Mouse (Mus musculus) kidney, postnatal 0 days (tissue): ENCODE data around the gene Ncaph2. TPM values are rescaled to one million over a fixed set of nuclear protein-coding genes. Genes with fewer than 3 reads are reported as not detected.
A peak's percentile ranks its signal among the peaks of the same experiment; 100 is the strongest.

Experiments used
- ATAC-seq: fragments of 200-750 bp; cut with Nextera tagmentation; replicated peaks from 2 replicates; pipeline ENCODE4 v1.8.0; 2017; ENCODE audit warnings: low read depth, moderate number of reproducible peaks, moderate TSS enrichment, moderate library complexity; ENCODE audit not compliant: low FRiP score
- DNase-seq: peaks from one replicate; pipeline ENCODE4 v3.0.0-alpha.2; 2016; ENCODE audit warnings: low spot score
- H3K27ac ChIP-seq: fragments of 300-500 bp; sonication (generic); 2 replicates; pipeline ENCODE4 v1.5.1; 2014; ENCODE audit warnings: mild to moderate bottlenecking
- H3K27me3 ChIP-seq: fragments of 300-500 bp; sonication (generic); 2 replicates; pipeline ENCODE4 v1.6.1; 2014; ENCODE audit warnings: low read length, mixed read lengths; ENCODE audit not compliant: insufficient read depth
- H3K36me3 ChIP-seq: fragments of 300-500 bp; sonication (generic); 2 replicates; pipeline ENCODE4 v1.6.1; 2014; ENCODE audit warnings: low read length, mixed read lengths; ENCODE audit not compliant: insufficient read depth
- H3K4me1 ChIP-seq: fragments of 300-500 bp; sonication (generic); replicated peaks from 2 replicates; pipeline ENCODE4 v1.6.1; 2014; ENCODE audit warnings: antibody characterized with exemption, low read length, mixed read lengths; ENCODE audit not compliant: insufficient read depth
- H3K4me2 ChIP-seq: fragments of 300-500 bp; sonication (generic); 2 replicates; pipeline ENCODE4 v1.6.1; 2014; ENCODE audit warnings: mild to moderate bottlenecking, low read length, moderate library complexity, mixed read lengths
- H3K4me3 ChIP-seq: fragments of 300-500 bp; sonication (generic); replicated peaks from 2 replicates; pipeline ENCODE4 v1.5.1; 2014; ENCODE audit warnings: low read depth, low read length
- H3K9ac ChIP-seq: fragments of 300-500 bp; sonication (generic); 2 replicates; pipeline ENCODE4 v1.6.1; 2014; ENCODE audit warnings: low read depth, low read length
- H3K9me3 ChIP-seq: fragments of 300-500 bp; sonication (generic); replicated peaks from 2 replicates; pipeline ENCODE4 v1.6.1; 2016; ENCODE audit warnings: low read length, inconsistent platforms, mixed read lengths
- CTCF ChIP-seq: IDR thresholded peaks from 2 replicates; pipeline ENCODE4 v1.5.1; 2016; ENCODE audit warnings: antibody characterized with exemption, low read depth, mild to moderate bottlenecking, moderate library complexity
- WGBS: fragments of 180-500 bp; shearing (Covaris S2); extraction: QIAGEN DNeasy Blood & Tissue Kit; methylation state at CpG from one replicate; pipeline ENCODE4 v1.1.7; 2014; 5-methylcytosine and 5-hydroxymethylcytosine counted together
- polyA plus RNA-seq: library from polyadenylated mRNA; unstranded; fragments of >200 nt; fragmentation: Nextera tagmentation; extraction: Ambion mirVana; gene quantifications from 2 replicates; pipeline ENCODE4 v1.2.1, GENCODE M21; 2015

The Ncaph2 gene
- polyA plus RNA-seq, 1 experiment from 2014 or later: 100 TPM

DNA sequence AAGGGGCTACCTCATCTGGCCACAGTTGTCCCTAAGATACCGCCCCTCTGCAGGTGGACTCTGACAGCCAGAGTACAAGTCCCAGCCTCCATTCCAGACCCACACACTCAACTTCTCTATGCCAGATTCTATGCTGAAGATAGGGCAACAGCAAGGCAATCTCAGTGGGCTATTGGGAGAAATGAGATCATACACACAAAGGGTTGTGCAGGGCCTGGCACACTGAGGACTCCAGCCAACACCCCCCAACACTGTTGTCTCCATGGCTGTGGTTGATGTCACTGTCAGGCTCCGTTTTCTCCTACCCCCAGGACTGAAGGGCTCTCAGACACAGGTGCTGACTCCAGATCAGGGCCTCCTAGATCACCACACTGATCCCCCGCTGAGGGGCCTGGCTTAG lies 41.4 kb upstream of the Ncaph2 start:
- H3K27me3 ChIP-seq: no peaks in the 10 kb centered on the region
- H3K9me3 ChIP-seq: no peaks in the 10 kb centered on the region
- DNase-seq (no peak), ATAC-seq (no peak)
- H3K27ac ChIP-seq: no peak overlapping the region
- 32% methylated on average over 3 of the region's 3 CpGs for WGBS
- no peak for TF ChIP-seq CTCF
- H3K4me3 ChIP-seq: peak overlapping the region; percentile 93
- peak overlapping the region; percentile 90 for H3K9ac ChIP-seq
- H3K4me1 ChIP-seq: peaks cover 8% of the 10 kb centered on the region
- H3K36me3 ChIP-seq: no peaks in the 10 kb centered on the region
- peak overlapping the region; percentile 87 for H3K4me2 ChIP-seq

DNA sequence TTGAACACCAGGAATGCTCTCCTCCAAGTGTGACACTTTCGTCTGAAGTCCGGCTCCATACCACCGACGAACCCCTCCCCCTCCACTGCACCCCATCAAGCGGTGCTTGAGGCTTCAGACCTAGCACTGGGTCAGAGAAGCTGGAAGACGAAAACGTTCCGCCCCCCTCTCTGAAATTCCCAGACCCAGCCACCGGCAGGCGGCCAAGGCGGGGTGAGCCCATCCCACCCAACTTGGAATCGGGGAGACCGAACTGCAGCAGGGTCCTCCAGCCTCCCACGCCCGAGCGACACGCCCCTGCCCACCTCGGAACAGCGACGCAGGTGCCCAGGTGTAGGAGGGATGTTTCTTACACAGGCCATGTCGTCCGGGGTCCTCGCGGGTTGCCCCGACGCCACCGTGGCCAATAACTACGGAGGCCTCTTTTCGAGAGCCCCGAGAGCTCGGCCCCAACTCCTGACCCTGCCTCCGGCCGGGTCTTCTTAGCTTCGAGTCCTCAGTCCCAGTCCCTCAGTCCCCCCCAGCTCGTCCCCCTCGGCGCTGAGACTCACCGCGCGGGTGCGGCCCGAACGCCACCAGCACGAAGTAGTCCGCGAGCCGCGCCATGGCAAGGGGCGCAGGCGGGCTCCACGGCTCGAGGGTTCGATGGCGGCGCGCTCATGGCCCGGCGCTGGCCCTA lies 40.9 kb upstream of the Ncaph2 start:
- Histone ChIP-seq H3K4me2 (peak overlapping the region; percentile 87), H3K27ac (peak overlapping the region; percentile 48; the same call in 1 of the 2 replicates), H3K27me3 (no peaks in the 10 kb centered on the region), H3K36me3 (no peaks in the 10 kb centered on the region), H3K9ac (peak overlapping the region; percentile 90), H3K4me1 (peaks cover 8% of the 10 kb centered on the region), H3K9me3 (no peaks in the 10 kb centered on the region), H3K4me3 (peak overlapping the region; percentile 93)
- under 1% methylated on average over 56 of the region's 58 CpGs for WGBS
- DNase-seq (peak; percentile 53), ATAC-seq (peak; percentile 38)
- TF ChIP-seq CTCF: peak; percentile 42; the same call in 1 of the 2 replicates

DNA sequence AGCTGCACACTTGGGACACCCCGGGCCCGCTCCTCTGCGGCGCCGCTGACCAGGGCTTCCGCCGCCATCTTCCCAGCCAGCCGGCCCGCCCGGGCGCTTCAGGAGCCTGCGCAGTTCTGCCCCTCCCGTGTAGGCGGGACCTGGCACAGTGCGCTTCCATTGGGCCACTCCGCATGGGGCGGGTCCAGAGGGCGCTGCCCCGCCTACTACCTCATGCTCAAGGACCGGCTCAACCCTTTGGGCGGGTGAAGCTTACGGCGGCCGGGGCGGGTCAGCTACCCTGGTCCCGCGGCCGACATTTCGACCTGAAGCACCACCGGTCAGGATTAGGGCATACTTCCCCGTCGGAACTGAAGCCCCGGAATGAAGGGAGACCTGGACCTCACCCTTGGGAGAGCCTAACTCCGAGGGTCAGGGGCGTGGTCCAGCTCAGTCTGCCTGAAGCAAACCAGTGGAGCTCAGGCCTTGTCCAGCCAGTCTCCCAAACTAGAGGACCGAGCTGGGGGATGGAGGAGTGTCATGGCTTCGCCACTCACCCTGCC lies 40.3 kb upstream of the Ncaph2 start, which contains the start of gene Sbf1:
TSS of gene Sbf1 (minus strand) at position 122 of the 542 bp plus-strand sequence.
- DNase-seq: peak; percentile 99
- H3K27ac ChIP-seq: peak within 1 kb of the TSS; percentile 48; the same call in 1 of the 2 replicates
- under 1% methylated on average over 28 of the region's 37 CpGs for WGBS

DNA sequence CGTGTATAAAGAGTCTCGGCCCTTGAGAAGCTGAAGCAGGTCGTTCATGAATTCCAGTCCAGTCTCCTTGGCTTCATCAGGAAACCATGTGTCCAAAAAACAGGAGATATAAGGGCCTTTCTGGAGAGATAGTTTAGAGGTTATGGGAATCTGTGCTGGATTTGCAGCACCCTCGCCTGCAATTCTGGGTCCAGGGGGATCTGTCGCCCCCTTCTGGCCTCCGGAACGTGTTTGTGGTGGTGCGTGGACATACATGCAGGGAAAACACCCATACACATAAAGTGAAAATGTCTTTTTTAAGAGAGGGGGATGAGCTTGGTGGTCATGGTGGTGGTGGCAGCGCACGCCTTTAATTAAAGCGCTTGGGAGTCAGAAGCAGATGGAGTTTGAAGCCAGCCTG lies 39.4 kb upstream of the Ncaph2 start:
- Histone ChIP-seq H3K27ac (no peak overlapping the region), H3K4me3 (no peak overlapping the region), H3K36me3 (no peaks in the 10 kb centered on the region), H3K4me2 (no peak overlapping the region), H3K9ac (no peak overlapping the region), H3K4me1 (peaks cover 8% of the 10 kb centered on the region), H3K9me3 (no peaks in the 10 kb centered on the region), H3K27me3 (no peaks in the 10 kb centered on the region)
- 74% methylated on average over 11 of the region's 11 CpGs for WGBS
- TF ChIP-seq CTCF: peak; percentile 44
- no peak for ATAC-seq
- DNase-seq: no peak

More for the DNA sequence above, 40.3 kb upstream of the Ncaph2 start, which contains the start of gene Sbf1:
- peak; percentile 99 for ATAC-seq
- Histone ChIP-seq H3K4me3 (peak within 1 kb of the TSS; percentile 93), H3K27me3 (no peaks in the 10 kb centered on the region), H3K9me3 (no peaks in the 10 kb centered on the region), H3K4me1 (peaks cover 8% of the 10 kb centered on the region), H3K36me3 (no peaks in the 10 kb centered on the region), H3K4me2 (peak within 1 kb of the TSS; percentile 87), H3K9ac (peak within 1 kb of the TSS; percentile 90)
- TF ChIP-seq CTCF: peak; percentile 34; the same call in 1 of the 2 replicates

DNA sequence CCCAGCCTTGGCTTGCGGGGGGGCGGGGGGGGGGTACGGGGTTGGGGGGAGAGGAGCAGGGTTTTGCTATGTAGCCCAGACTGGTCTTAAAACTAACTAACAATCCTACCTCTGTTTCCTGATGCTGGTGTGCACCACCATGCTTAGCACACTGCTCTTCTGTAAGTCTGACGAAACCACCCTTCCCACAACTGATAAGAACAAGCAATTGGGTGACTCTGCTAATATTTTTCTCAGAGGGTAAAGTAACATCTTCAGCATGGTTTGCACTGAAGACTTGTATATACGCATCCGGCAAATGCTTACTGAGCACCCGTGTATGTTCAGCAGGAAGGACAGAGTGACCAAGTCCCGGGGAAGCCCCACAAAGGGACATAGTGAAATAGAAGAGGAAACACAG lies 34.3 kb upstream of the Ncaph2 start:
- Histone ChIP-seq H3K9me3 (no peaks in the 10 kb centered on the region), H3K27me3 (no peaks in the 10 kb centered on the region), H3K4me1 (peaks cover 4% of the 10 kb centered on the region; the same call in 1 of the 2 replicates), H3K4me2 (no peak overlapping the region), H3K9ac (no peak overlapping the region), H3K27ac (no peak overlapping the region), H3K4me3 (no peak overlapping the region), H3K36me3 (no peaks in the 10 kb centered on the region)
- TF ChIP-seq CTCF: no peak
- ATAC-seq (no peak), DNase-seq (no peak)
- 83% methylated on average over 8 of the region's 8 CpGs for WGBS

DNA sequence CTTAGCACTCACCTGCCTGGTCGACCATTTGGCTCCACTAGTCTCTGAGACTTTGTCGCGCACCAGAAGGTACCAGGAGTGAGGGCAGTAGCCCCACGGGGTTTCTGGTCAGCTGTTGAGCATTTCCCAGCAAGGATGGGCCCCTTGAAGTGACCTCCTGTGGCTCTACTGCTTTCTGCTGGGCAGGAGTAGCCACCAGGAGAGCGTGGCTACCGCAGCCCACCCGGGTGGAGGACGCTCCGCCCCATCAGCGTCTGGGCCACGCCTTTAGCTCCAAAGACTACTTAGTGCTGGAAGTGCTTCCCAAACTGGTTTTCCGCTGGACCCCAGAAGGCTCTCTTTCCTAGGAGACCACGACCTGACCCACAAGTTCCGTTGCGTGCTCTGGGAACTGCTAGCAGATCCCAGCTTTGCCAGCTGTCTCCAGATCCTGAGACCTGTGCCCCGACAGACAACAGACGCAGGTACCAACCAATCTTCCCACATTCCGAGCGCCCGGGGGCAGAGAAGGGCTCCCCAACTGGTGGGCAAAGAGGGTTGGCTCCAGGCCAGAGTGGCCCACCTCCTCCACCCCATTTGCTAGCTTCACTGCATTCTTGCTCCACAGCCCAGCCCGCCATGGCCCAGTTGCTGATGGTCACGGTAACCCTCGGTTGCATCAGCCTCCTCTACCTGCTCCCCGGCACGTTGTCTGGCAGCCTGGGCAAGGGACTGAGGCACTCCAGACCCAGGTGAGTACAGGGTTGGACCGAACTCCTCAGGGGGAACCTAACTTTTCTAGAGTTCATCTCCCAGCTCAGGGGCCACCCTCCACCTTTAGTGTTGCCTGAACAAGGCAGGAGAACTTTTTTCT lies 32.6 kb upstream of the Ncaph2 start, which contains the start of gene Adm2:
TSS of gene Adm2 (plus strand) at position 51 of the 853 bp plus-strand sequence.
- H3K27me3 ChIP-seq: no peaks in the 10 kb centered on the region
- H3K4me2 ChIP-seq: peak within 1 kb of the TSS; percentile 54
- H3K4me3 ChIP-seq: peak within 1 kb of the TSS; percentile 23
- peak within 1 kb of the TSS; percentile 42 for H3K9ac ChIP-seq
- H3K36me3 ChIP-seq: no peaks in the 10 kb centered on the region
- 0 out of 2 replicates have a peak, but pooled peaks have one; percentile 22 for ATAC-seq
- no peaks in the 10 kb centered on the region for H3K9me3 ChIP-seq
- peak; percentile 17 for DNase-seq
- no peak for TF ChIP-seq CTCF
- H3K4me1 ChIP-seq: peaks cover 4% of the 10 kb centered on the region; the same call in 1 of the 2 replicates
- H3K27ac ChIP-seq: no peak within 1 kb of the TSS
- 6% methylated on average over 26 of the region's 26 CpGs for WGBS
